Mouse (Mus musculus) midbrain, embryonic 13.5 days (tissue): ENCODE results near the gene Sf3a2. TPM values are rescaled to one million over a fixed set of nuclear protein-coding genes. Genes with fewer than 3 reads are reported as not detected.

Source experiments
- ATAC-seq: fragments of 200-750 bp; cut with Nextera tagmentation; 2 replicates; pipeline ENCODE4 v1.8.0; 2017; ENCODE audit warnings: mild to moderate bottlenecking, moderate TSS enrichment, moderate library complexity
- H3K27ac ChIP-seq: fragments of 300-500 bp; sonication (generic); 2 replicates; pipeline ENCODE4 v1.5.1; 2015; ENCODE audit warnings: inconsistent platforms, mild to moderate bottlenecking, moderate library complexity
- H3K27me3 ChIP-seq: fragments of 300-500 bp; sonication (generic); 2 replicates; pipeline ENCODE4 v1.6.1; 2015; ENCODE audit warnings: mild to moderate bottlenecking, inconsistent platforms
- H3K36me3 ChIP-seq: fragments of 300-500 bp; sonication (generic); 2 replicates; pipeline ENCODE4 v1.6.1; 2015; ENCODE audit warnings: mild to moderate bottlenecking, inconsistent platforms
- H3K4me1 ChIP-seq: fragments of 300-500 bp; sonication (generic); replicated peaks from 2 replicates; pipeline ENCODE4 v1.6.1; 2015; ENCODE audit warnings: inconsistent platforms
- H3K4me2 ChIP-seq: fragments of 300-500 bp; sonication (generic); replicated peaks from 2 replicates; pipeline ENCODE4 v1.6.1; 2015; ENCODE audit warnings: moderate library complexity, mild to moderate bottlenecking, inconsistent platforms
- H3K4me3 ChIP-seq: fragments of 300-500 bp; sonication (generic); replicated peaks from 2 replicates; pipeline ENCODE4 v1.5.1; 2015; ENCODE audit warnings: mild to moderate bottlenecking, inconsistent platforms
- H3K9ac ChIP-seq: fragments of 300-500 bp; sonication (generic); replicated peaks from 2 replicates; pipeline ENCODE4 v1.6.1; 2015; ENCODE audit warnings: mild to moderate bottlenecking, inconsistent platforms
- H3K9me3 ChIP-seq: fragments of 300-500 bp; sonication (generic); 2 replicates; pipeline ENCODE4 v1.6.1; 2016; ENCODE audit warnings: mild to moderate bottlenecking, inconsistent platforms
- WGBS: fragments of 180-500 bp; shearing (Covaris S2); methylation state at CpG from one replicate; pipeline ENCODE4 v1.1.7; 2015; 5-methylcytosine and 5-hydroxymethylcytosine counted together
- polyA plus RNA-seq: library from polyadenylated mRNA; unstranded; fragments of >200 nt; fragmentation: Nextera tagmentation; extraction: Ambion mirVana; gene quantifications from 2 replicates; pipeline ENCODE4 v1.2.1, GENCODE M21; 2015

Sf3a2 gene
- polyA plus RNA-seq, 1 experiment from 2014 or later, result 64.1 TPM

DNA sequence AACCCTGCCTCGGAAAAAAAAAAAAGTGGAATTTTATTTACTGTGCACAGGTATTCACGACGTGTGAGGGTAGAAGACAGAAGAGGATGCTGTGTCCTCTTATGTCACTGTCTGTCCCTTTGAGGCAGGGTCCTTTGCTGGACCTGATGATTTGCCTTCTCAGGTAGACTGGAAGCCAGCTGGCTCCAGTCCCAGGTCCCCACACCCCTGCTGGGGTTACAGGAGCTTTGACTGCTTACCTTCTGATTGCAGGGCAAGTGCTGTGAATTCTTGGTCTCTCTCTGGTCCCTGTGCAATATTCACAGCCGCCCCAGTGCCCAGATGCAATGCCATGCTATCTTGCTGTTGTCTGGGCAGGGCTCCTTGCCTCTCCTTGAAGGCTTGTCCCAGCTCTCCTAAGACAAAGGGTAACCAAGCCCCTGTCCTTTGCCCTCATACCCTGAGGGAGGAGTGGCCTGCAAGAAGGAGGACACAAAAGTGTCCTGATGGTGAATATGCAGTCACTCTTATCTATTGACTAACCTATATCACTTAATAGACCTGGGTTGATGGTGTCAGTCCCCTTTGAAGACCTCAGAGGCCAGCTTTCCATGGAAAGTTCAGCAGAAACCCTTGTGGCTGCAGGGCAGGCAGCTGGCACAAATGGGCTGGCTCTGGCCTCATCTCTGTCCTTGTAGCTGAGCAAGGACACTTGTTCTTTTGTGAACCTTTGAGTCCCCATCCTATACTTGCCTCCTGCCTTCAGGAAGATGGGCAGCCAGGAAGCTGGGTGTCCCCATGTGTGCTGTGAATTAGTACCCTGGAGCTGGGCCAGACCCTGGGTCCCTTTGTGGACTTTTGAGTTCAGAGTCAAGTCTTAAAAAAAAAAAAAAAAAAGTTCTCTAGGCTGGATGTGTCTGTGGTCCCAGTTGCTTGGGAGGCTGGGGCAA lies 37.1 kb upstream of the Sf3a2 start:
- no peaks in the 10 kb centered on the region for H3K9me3 ChIP-seq
- WGBS, result 92% methylated on average over 4 of the region's 4 CpGs
- H3K27ac ChIP-seq, result no peak overlapping the region
- ATAC-seq, result no peak
- H3K4me1 ChIP-seq, result peaks cover 55% of the 10 kb centered on the region
- peaks cover 7% of the 10 kb centered on the region; the same call in 1 of the 2 replicates for H3K36me3 ChIP-seq
- no peak overlapping the region for H3K9ac ChIP-seq
- H3K27me3 ChIP-seq, result no peaks in the 10 kb centered on the region
- H3K4me3 ChIP-seq, result no peak overlapping the region
- no peak overlapping the region for H3K4me2 ChIP-seq

- H3K36me3 ChIP-seq, result peaks cover 16% of the 10 kb centered on the region
- H3K27ac ChIP-seq, result no peak overlapping the region
- H3K4me3 ChIP-seq, result no peak overlapping the region
- H3K27me3 ChIP-seq, result no peaks in the 10 kb centered on the region
- no peak overlapping the region for H3K9ac ChIP-seq
- no peak overlapping the region for H3K4me2 ChIP-seq
- ATAC-seq, result no peak
- no peaks in the 10 kb centered on the region for H3K9me3 ChIP-seq
- H3K4me1 ChIP-seq, result peaks cover 45% of the 10 kb centered on the region
- WGBS, result 66% methylated on average over 3 of the region's 3 CpGs
Observed at GRCm38 (mm10) chr10:80761821-80762220, 36.2 kb upstream of the Sf3a2 start.

- Histone ChIP-seq H3K27ac (no peak overlapping the region), H3K4me2 (no peak overlapping the region), H3K9me3 (no peaks in the 10 kb centered on the region), H3K9ac (no peak overlapping the region), H3K36me3 (peaks cover 31% of the 10 kb centered on the region), H3K4me1 (peaks cover 28% of the 10 kb centered on the region), H3K4me3 (no peak overlapping the region), H3K27me3 (no peaks in the 10 kb centered on the region)
- no peak for ATAC-seq
- 93% methylated on average over 2 of the region's 2 CpGs for WGBS
Observed at GRCm38 (mm10) chr10:80763502-80763901, 34.5 kb upstream of the Sf3a2 start.

DNA sequence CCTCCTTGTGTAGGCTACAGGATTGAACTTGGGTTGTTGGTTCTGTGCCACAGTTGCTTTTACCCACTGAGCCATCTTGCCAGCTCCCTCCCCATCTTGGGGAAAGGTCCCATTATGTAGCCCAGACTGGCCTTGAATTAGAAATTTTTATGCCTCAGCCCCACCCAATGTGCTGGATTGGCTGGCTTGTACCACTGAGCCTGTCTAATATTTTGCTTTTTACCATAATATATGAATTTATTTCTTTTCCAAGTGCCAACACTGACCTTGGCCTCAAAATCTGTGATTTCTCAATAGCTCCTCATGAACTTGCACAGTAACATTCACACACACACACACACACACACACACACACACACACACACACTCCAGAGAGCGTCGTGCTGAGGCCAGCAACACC lies 32.3 kb upstream of the Sf3a2 start:
- no peak for ATAC-seq
- no peak overlapping the region for H3K27ac ChIP-seq
- WGBS, result 86% methylated on average over 2 of the region's 2 CpGs
- H3K9ac ChIP-seq, result no peak overlapping the region
- no peaks in the 10 kb centered on the region for H3K27me3 ChIP-seq
- peaks cover 52% of the 10 kb centered on the region for H3K36me3 ChIP-seq
- peaks cover 10% of the 10 kb centered on the region for H3K4me1 ChIP-seq
- no peaks in the 10 kb centered on the region for H3K9me3 ChIP-seq
- no peak overlapping the region for H3K4me3 ChIP-seq
- no peak overlapping the region for H3K4me2 ChIP-seq

DNA sequence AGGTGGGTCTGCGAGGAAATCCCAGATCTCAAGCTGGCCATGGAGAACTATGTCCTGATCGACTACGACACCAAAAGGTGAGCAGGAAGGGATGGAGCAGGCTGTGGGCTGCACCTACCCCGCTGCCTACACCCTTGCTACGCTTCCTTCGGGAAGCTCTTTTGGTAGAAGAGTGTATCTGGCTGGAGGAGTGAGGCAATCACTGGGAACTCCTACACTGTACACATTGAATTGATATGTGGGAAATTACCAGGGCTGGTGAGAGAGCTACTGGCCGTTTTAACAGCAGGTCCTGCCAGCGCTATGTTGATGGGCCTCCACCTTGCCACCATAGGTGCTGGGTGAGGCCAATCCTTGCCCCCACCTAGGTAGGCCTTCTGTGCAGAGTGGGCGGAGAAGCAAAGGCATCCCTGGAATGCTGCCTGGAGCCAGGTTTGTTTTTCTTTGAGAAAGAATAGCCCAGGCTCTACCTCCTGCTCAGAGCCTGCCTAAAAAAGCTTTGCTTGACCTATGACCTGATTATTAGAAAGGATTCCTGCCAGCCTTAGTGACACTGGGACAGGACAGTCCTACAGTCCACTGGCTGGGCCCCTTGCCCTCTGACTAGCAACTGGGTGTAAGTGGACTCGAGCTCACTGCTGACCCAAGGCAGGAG lies 31.7 kb upstream of the Sf3a2 start:
- Histone ChIP-seq H3K4me3 (no peak overlapping the region), H3K27ac (no peak overlapping the region), H3K4me1 (peaks cover 5% of the 10 kb centered on the region), H3K27me3 (no peaks in the 10 kb centered on the region), H3K36me3 (peaks cover 57% of the 10 kb centered on the region), H3K4me2 (no peak overlapping the region), H3K9me3 (no peaks in the 10 kb centered on the region), H3K9ac (no peak overlapping the region)
- WGBS, result 89% methylated on average over 10 of the region's 10 CpGs
- ATAC-seq, result no peak

GRCm38 (mm10) chr10:80768365-80768764 lies 29.6 kb upstream of the Sf3a2 start:
- H3K36me3 ChIP-seq, result peaks cover 78% of the 10 kb centered on the region
- 96% methylated on average over 6 of the region's 6 CpGs for WGBS
- H3K27ac ChIP-seq, result no peak overlapping the region
- H3K4me1 ChIP-seq, result no peaks in the 10 kb centered on the region
- H3K9me3 ChIP-seq, result no peaks in the 10 kb centered on the region
- H3K27me3 ChIP-seq, result no peaks in the 10 kb centered on the region
- ATAC-seq, result no peak
- H3K4me3 ChIP-seq, result no peak overlapping the region
- H3K9ac ChIP-seq, result no peak overlapping the region; the same call in 1 of the 2 replicates
- H3K4me2 ChIP-seq, result no peak overlapping the region

DNA sequence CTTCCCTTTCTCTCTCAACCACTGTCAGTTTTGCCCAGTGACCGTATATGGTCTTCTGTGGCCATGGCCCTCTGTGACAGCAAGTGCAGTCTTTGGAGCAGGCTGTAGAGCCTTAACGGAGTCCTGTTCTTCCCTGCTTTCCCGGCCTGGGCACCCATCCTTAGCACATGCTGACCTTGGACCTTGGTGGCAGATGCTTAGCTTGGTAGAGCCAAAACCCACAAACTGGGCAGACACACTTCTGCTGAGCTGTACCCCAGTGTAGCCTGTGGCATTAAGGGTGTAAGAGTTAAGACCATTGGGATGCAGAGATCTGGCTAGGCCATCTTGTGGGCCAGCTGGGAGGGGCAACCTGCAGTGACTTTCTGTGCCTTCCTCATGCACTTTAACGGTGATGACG lies 24.2 kb upstream of the Sf3a2 start:
- Histone ChIP-seq H3K27ac (no peak overlapping the region), H3K4me1 (no peaks in the 10 kb centered on the region), H3K27me3 (no peaks in the 10 kb centered on the region), H3K4me3 (no peak overlapping the region), H3K36me3 (peaks cover 98% of the 10 kb centered on the region), H3K9ac (no peak overlapping the region), H3K4me2 (no peak overlapping the region), H3K9me3 (no peaks in the 10 kb centered on the region)
- WGBS, result 92% methylated on average over 5 of the region's 5 CpGs
- no peak for ATAC-seq

DNA sequence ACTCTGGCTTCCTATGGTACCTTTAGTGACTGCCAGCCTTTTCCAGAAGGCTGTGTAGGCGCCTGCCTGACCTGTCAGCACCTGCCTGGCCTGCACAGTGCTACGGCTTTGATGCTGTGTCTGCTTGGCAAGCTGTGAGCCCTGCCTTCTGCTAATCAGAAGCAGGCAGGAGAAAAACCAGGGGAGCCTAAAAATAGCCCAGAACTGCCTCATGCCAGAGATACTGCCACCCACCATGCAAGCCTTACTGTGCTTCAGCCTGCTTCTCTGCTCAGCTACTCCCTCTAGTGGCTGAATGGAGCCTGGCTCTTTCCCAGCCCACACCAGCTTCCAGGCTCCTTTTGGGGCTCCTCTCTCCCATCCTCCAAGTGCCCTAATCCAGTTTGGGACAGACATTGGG lies 23.4 kb upstream of the Sf3a2 start:
- no peak overlapping the region for H3K27ac ChIP-seq
- no peaks in the 10 kb centered on the region for H3K27me3 ChIP-seq
- H3K4me3 ChIP-seq, result no peak overlapping the region
- H3K36me3 ChIP-seq, result peaks cover 100% of the 10 kb centered on the region
- 78% methylated on average over 2 of the region's 2 CpGs for WGBS
- H3K9ac ChIP-seq, result no peak overlapping the region
- no peaks in the 10 kb centered on the region for H3K4me1 ChIP-seq
- no peak overlapping the region for H3K4me2 ChIP-seq
- H3K9me3 ChIP-seq, result no peaks in the 10 kb centered on the region
- ATAC-seq, result peak; percentile 63; the same call in 1 of the 2 replicates

DNA sequence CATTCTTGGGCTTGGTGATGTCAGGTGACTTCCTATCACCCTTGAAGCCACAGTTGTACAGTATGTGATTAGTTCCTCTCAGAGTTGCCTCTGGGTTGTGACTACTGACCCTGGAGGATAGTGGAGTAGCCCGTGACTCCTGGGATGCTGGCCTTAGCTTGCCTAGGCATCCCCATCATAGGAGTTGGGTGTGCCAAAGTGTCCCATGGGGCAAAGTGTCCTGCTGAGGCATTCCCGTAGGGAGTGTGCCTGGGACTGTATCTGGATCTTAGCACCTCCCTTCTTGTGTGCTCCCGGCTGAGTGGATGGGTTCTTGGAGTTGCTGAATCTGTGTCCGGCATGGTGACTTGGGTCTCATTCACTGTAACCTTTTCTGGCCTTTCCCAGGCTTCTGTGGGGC lies 23.0 kb upstream of the Sf3a2 start:
- no peaks in the 10 kb centered on the region for H3K4me1 ChIP-seq
- H3K27me3 ChIP-seq, result no peaks in the 10 kb centered on the region
- no peak overlapping the region for H3K4me2 ChIP-seq
- no peak overlapping the region for H3K4me3 ChIP-seq
- no peak overlapping the region for H3K27ac ChIP-seq
- ATAC-seq, result no peak
- peaks cover 98% of the 10 kb centered on the region for H3K36me3 ChIP-seq
- WGBS, result 91% methylated on average over 4 of the region's 4 CpGs
- H3K9ac ChIP-seq, result no peak overlapping the region
- H3K9me3 ChIP-seq, result no peaks in the 10 kb centered on the region

- WGBS, result 95% methylated on average over 4 of the region's 4 CpGs
- no peak for ATAC-seq
Observed at GRCm38 (mm10) chr10:80775731-80776130, 22.3 kb upstream of the Sf3a2 start.

GRCm38 (mm10) chr10:80776358-80776869 lies 21.6 kb upstream of the Sf3a2 start:
- Histone ChIP-seq H3K27me3 (no peaks in the 10 kb centered on the region), H3K9me3 (no peaks in the 10 kb centered on the region), H3K36me3 (peaks cover 98% of the 10 kb centered on the region), H3K27ac (no peak overlapping the region), H3K4me2 (no peak overlapping the region), H3K4me3 (no peak overlapping the region), H3K9ac (no peak overlapping the region), H3K4me1 (no peaks in the 10 kb centered on the region)
- WGBS, result 85% methylated on average over 6 of the region's 6 CpGs
- no peak for ATAC-seq

More at GRCm38 (mm10) chr10:80775731-80776130, 22.3 kb upstream of the Sf3a2 start:
- H3K27ac ChIP-seq, result no peak overlapping the region
- no peaks in the 10 kb centered on the region for H3K27me3 ChIP-seq
- H3K36me3 ChIP-seq, result peaks cover 98% of the 10 kb centered on the region
- H3K4me2 ChIP-seq, result no peak overlapping the region
- no peak overlapping the region for H3K9ac ChIP-seq
- H3K4me1 ChIP-seq, result no peaks in the 10 kb centered on the region
- no peak overlapping the region for H3K4me3 ChIP-seq
- no peaks in the 10 kb centered on the region for H3K9me3 ChIP-seq

GRCm38 (mm10) chr10:80777123-80777522 lies 20.9 kb upstream of the Sf3a2 start:
- 92% methylated on average over 5 of the region's 5 CpGs for WGBS
- H3K9ac ChIP-seq, result no peak overlapping the region
- no peak for ATAC-seq
- no peak overlapping the region for H3K4me3 ChIP-seq
- no peaks in the 10 kb centered on the region for H3K27me3 ChIP-seq
- H3K27ac ChIP-seq, result no peak overlapping the region
- H3K9me3 ChIP-seq, result no peaks in the 10 kb centered on the region
- H3K36me3 ChIP-seq, result peaks cover 98% of the 10 kb centered on the region
- no peaks in the 10 kb centered on the region for H3K4me1 ChIP-seq
- H3K4me2 ChIP-seq, result no peak overlapping the region
